Mouse (Mus musculus): ENCODE measurements around the gene Nisch.

The Nisch gene

DNA sequence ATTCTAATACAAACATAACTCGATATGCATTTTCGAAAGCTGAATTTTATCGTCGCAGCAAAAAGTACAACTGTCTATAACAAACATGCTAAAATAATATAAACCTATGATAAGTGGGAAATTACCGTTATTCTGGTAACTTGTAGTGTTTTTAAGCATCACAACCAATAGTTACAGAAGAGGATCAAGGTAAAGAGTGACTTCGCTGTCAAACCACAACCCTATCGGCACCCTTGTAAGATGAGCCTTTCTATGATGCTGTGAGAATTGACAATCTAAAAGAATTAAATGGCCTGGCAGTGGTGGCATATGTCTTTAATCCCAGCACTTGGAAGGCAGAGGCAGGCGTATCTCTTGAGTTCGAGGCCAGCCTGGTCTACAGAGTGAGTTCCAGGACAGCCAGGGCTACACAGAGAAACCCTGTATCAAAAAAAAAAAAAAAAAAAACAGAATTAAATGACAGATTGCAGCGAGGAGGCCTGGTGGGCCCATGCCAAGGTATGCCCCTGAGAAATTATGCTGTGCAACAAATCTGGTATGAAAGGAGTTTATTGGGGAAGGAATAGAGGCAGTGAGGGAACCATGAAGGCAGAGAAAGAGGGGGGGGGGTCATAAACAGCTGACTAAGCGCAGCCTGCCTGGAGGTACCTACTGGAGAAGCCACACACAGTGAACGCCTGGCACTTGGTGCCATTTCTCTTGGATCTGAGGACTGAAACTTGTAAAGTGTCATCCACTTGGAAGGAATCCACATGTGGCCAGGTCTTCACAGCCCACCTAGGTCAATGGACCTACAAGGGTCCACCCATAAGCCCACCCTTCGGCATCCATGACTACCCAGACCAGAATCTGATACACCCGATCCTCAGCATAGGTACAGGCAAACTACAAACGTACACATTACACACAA lies 87.2 kb downstream of the Nisch start:
- no peak for DNase-seq

DNA sequence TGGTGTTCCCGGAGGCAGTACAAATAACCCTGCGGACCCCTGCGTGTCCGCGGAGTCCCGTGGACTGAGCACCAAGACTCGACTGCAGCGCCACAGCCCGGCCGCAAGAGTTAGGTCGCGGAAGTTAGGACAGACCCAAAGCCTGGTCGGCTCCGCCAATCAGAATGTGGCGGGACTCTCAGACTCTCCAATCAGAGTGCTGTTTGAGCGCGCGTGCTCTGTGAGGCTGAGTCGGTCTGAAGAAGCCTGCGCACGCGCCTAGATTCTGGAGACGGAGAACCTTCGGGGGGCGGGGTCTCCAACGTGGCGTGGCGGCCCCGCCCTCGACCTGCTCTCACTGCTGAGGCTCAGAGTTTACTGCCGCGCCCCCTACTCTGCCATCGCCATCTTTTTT lies 87.9 kb downstream of the Nisch start, which contains the start of gene Smim4:
TSS of gene Smim4 (minus strand) at position 131 of the 394 bp plus-strand sequence.
- DNase-seq, result peak; percentile 100

DNA sequence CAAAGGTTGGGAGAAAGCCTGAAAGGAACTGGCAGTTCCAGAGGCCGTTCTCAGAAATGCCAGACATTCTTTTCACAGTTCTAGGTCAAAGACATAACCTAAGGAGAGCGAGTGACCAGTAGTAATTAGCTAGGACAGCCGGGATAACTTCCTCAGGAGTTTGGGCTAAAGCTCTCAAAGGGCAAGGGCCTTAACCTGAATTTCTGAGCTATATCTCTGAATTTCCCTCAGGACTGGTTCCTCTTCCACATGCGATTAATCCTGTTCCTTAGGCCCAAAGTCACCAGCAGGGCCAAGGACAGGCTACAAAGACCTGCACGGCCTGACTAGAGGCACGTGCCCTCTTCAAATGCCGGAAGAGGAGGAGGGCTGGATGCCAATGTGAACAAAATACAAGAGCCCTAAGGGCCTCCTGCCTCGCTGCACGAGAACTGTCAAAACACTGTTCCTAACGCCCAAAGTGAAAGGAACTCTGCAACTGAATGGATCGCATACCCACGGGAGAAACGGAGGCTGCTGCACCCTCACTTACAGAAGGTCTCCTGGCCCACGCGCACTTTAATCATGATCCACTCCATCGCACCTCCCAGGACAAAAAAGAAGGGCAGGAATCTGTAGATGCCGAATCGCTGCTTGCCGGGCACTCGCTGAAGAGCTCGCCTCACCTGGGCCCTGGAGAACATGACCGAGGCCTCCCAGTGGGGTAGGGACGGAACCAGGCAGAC lies 88.5 kb downstream of the Nisch start:
- DNase-seq, result peak; percentile 62

DNA sequence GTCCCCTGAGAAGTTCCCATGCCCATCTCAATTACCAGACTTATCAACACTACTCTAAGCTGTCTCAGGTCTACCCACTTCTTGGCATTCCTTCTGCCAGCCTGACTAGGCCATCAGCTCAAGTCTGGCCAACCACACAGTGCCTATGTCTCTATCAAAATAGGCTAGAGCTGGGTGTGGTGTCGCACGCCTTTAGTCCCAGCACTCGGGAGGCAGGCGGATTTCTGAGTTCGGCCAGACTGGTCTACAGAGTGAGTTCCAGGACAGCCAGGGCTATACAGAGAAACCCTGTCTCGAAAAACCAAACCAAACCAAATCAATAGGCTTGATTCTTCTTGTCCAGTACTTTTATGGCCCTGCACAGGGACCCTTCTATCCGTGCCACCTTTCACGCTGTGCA lies 89.9 kb downstream of the Nisch start:
- DNase-seq, result no peak

DNA sequence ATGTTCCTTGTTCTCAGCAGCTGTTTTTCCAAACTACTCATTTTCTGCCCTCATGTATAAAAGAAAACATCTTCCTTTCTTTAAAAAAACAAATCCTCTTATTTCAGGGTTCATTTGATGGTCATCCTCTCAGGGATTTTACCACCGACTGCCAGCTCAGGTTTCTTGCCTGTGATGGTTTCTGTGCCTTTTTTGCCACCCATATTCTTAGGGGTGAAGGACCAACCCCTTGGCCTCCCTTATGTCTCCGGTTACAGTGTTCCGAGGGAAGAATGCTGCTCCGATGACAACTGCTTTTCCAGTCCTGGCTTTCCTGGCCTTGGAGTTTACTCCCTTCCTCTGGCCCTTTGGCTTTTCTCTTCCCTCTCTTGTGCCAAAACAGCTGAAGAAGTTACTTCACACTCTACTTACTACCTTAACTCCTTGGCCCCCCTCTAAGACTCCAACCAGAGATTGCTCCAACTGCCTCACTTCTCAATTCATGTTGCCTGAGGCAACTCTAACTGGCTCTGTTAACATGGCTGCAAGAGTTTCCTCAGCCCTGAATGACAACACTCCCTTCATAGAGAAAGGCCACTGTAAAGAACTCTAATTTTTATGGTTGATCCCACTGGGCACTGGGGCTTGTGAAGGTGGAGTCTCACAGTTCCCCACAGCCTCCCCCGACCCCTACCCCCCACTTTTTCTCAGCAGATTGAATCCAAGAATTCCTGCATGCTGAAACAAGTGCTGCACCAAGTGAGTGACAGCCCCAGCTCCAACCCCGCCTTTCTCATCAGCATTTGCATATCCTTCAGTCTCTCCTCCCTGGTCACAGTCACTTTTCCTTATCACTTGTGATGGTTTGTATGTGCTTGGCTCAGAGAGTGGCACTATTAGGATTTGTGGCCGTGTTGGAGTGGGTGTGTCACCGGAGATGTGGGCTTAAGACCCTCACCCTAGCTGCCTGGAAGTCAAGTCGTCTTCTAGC lies 91.4 kb downstream of the Nisch start:
- DNase-seq, result no peak

All from retina, postnatal 1 day (tissue).